Mouse (Mus musculus) embryonic facial prominence, embryonic 14.5 days (tissue): ENCODE measurements around the gene Ugt1a7c. TPM values are rescaled to one million over a fixed set of nuclear protein-coding genes. Genes with fewer than 3 reads are reported as not detected.
A peak's percentile ranks its signal among the peaks of the same experiment; 100 is the strongest.
"Not testable (repeated sequence)": the region's sequence is repeated elsewhere in the genome, so short reads cannot be mapped to it uniquely, and the experiment has no call there.

ENCODE experiments used
- ATAC-seq: fragments of 200-750 bp; cut with Nextera tagmentation; 2 replicates; pipeline ENCODE4 v1.8.0; 2017; ENCODE audit warnings: low read depth, moderate number of reproducible peaks, moderate TSS enrichment
- DNase-seq: peaks from one replicate; pipeline ENCODE4 v3.0.0-alpha.2; 2015; ENCODE audit warnings: low spot score
- H3K27ac ChIP-seq: fragments of 300-500 bp; sonication (generic); replicated peaks from 2 replicates; pipeline ENCODE4 v1.5.1; 2014; ENCODE audit warnings: low read depth, mild to moderate bottlenecking, low read length, moderate library complexity
- H3K27me3 ChIP-seq: fragments of 300-500 bp; sonication (generic); replicated peaks from 2 replicates; pipeline ENCODE4 v1.6.1; 2014; ENCODE audit warnings: low read length; ENCODE audit not compliant: control insufficient read depth, insufficient read depth
- H3K36me3 ChIP-seq: fragments of 300-500 bp; sonication (generic); 2 replicates; pipeline ENCODE4 v1.6.1; 2014; ENCODE audit warnings: low read length, mixed read lengths; ENCODE audit not compliant: control insufficient read depth, insufficient read depth
- H3K4me1 ChIP-seq: fragments of 300-500 bp; sonication (generic); 2 replicates; pipeline ENCODE4 v1.6.1; 2014; ENCODE audit warnings: antibody characterized with exemption, low read length; ENCODE audit not compliant: control insufficient read depth, insufficient read depth
- H3K4me2 ChIP-seq: fragments of 300-500 bp; sonication (generic); 2 replicates; pipeline ENCODE4 v1.6.1; 2014; ENCODE audit warnings: low read depth, mild to moderate bottlenecking, low read length, moderate library complexity, mixed read lengths
- H3K4me3 ChIP-seq: fragments of 300-500 bp; sonication (generic); 2 replicates; pipeline ENCODE4 v1.5.1; 2014; ENCODE audit warnings: low read depth, mild to moderate bottlenecking, low read length
- H3K9ac ChIP-seq: fragments of 300-500 bp; sonication (generic); 2 replicates; pipeline ENCODE4 v1.6.1; 2014; ENCODE audit warnings: low read depth, mild to moderate bottlenecking, low read length, moderate library complexity, mixed read lengths
- H3K9me3 ChIP-seq: fragments of 300-500 bp; sonication (generic); 2 replicates; pipeline ENCODE4 v1.6.1; 2016; ENCODE audit warnings: low read length; ENCODE audit not compliant: control insufficient read depth
- WGBS: fragments of 180-500 bp; shearing (Covaris S2); extraction: QIAGEN DNeasy Blood & Tissue Kit; methylation state at CpG from one replicate; pipeline ENCODE4 v1.1.7; 2014; 5-methylcytosine and 5-hydroxymethylcytosine counted together
- polyA plus RNA-seq: library from polyadenylated mRNA; unstranded; fragments of >200 nt; fragmentation: Nextera tagmentation; extraction: Ambion mirVana; gene quantifications from 2 replicates; pipeline ENCODE4 v1.2.1, GENCODE M21; 2014

The Ugt1a7c gene
- polyA plus RNA-seq, 1 experiment from 2014 or later: 3.9 TPM

DNA sequence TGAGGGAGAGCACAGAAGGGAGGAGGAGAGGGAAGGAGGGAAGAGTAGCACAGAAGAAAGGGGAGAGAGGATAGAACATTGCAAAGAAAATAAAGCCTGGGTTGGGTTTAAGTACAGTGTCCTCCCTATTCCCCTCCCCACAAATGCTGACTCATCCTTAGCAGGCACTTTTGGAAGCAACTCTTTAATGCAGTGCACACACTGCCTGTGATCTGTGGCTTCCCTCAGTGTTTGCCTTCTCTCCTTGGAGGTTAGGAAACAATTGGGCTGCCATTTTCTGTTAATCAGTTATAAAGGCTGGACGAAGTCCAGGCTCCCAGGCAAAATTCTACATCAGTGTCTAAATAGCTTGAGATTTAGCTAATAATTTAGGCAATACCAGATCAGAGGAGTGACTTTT, 45.6 kb downstream of the Ugt1a7c start:
- ATAC-seq: not testable (repeated sequence)

GRCm38 (mm10) chr1:88143966-88144675, 49.3 kb downstream of the Ugt1a7c start:
- not testable (repeated sequence) for H3K27me3 ChIP-seq, H3K4me1 ChIP-seq, H3K27ac ChIP-seq, H3K9ac ChIP-seq, H3K9me3 ChIP-seq, H3K36me3 ChIP-seq, H3K4me2 ChIP-seq, H3K4me3 ChIP-seq
- DNase-seq (peak; percentile 11), ATAC-seq (peak; percentile 67; the same call in 1 of the 2 replicates)
- 2% methylated on average over 4 of the region's 5 CpGs for WGBS

More for the DNA sequence above, 45.6 kb downstream of the Ugt1a7c start:
- not testable (repeated sequence) for H3K27ac ChIP-seq, H3K36me3 ChIP-seq, H3K27me3 ChIP-seq, DNase-seq, H3K9ac ChIP-seq, H3K4me1 ChIP-seq, H3K4me3 ChIP-seq, H3K4me2 ChIP-seq, H3K9me3 ChIP-seq
- 47% methylated on average over 1 of the region's 1 CpGs for WGBS

GRCm38 (mm10) chr1:88145278-88145677, 50.4 kb downstream of the Ugt1a7c start:
- H3K4me1 ChIP-seq, H3K4me3 ChIP-seq, H3K9me3 ChIP-seq, H3K4me2 ChIP-seq, ATAC-seq, H3K9ac ChIP-seq, H3K27me3 ChIP-seq, H3K36me3 ChIP-seq, H3K27ac ChIP-seq: not testable (repeated sequence)
- peak; percentile 3 for DNase-seq
- 47% methylated on average over 2 of the region's 2 CpGs for WGBS

GRCm38 (mm10) chr1:88150133-88150532, 55.3 kb downstream of the Ugt1a7c start:
- H3K27me3 ChIP-seq, H3K27ac ChIP-seq, ATAC-seq, H3K9ac ChIP-seq, H3K4me2 ChIP-seq, H3K9me3 ChIP-seq, H3K36me3 ChIP-seq, DNase-seq, H3K4me1 ChIP-seq, H3K4me3 ChIP-seq: not testable (repeated sequence)
- WGBS: no CpG with 5 or more reads among the region's 2 CpGs

- H3K4me2 ChIP-seq: no peak overlapping the region
- no peak overlapping the region for H3K27ac ChIP-seq
- H3K9ac ChIP-seq: no peak overlapping the region
- DNase-seq (no peak), ATAC-seq (no peak)
- H3K4me3 ChIP-seq: no peak overlapping the region
- H3K36me3 ChIP-seq: no peaks in the 10 kb centered on the region
- H3K27me3 ChIP-seq: no peaks in the 10 kb centered on the region
- 74% methylated on average over 2 of the region's 2 CpGs for WGBS
- H3K9me3 ChIP-seq: no peaks in the 10 kb centered on the region
- no peaks in the 10 kb centered on the region for H3K4me1 ChIP-seq
Observed at GRCm38 (mm10) chr1:88158430-88158829, 63.6 kb downstream of the Ugt1a7c start.

- DNase-seq (no peak), ATAC-seq (no peak)
- H3K9me3 ChIP-seq: no peaks in the 10 kb centered on the region
- H3K9ac ChIP-seq: no peak within 1 kb of the TSS
- 79% methylated on average over 5 of the region's 5 CpGs for WGBS
- H3K36me3 ChIP-seq: no peaks in the 10 kb centered on the region
- H3K4me3 ChIP-seq: no peak within 1 kb of the TSS
- no peak within 1 kb of the TSS for H3K4me2 ChIP-seq
- H3K4me1 ChIP-seq: no peaks in the 10 kb centered on the region
- no peaks in the 10 kb centered on the region for H3K27me3 ChIP-seq
- H3K27ac ChIP-seq: no peak within 1 kb of the TSS
Observed at GRCm38 (mm10) chr1:88165711-88166110, 70.8 kb downstream of the Ugt1a7c start, which contains the start of gene Ugt1a5. Gene Ugt1a5, plus strand, starts transcription at chr1:88166012.

DNA sequence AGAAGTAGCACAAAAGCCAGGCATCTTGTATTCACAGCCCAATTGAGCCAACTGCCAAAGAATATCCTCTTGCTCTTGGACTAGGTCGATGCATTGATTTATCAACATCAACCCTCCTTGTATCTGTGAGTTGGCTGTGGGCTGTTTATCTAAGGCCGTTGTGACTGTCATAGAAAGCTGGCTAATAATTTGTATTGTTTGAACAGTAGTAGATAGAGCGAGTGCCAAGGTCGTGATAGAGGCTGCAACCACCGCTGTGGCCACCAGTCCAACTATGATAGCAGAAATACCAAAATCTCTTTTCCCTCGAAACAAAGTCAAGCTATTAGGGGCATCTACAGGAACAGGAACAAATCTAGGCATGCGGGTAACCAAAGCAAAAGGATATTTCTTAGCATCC, 77.3 kb downstream of the Ugt1a7c start:
- ATAC-seq, H3K9ac ChIP-seq, H3K4me2 ChIP-seq, H3K27ac ChIP-seq, H3K27me3 ChIP-seq, H3K9me3 ChIP-seq, H3K36me3 ChIP-seq, H3K4me3 ChIP-seq, H3K4me1 ChIP-seq, DNase-seq: not testable (repeated sequence)
- WGBS: 92% methylated on average over 5 of the region's 7 CpGs

DNA sequence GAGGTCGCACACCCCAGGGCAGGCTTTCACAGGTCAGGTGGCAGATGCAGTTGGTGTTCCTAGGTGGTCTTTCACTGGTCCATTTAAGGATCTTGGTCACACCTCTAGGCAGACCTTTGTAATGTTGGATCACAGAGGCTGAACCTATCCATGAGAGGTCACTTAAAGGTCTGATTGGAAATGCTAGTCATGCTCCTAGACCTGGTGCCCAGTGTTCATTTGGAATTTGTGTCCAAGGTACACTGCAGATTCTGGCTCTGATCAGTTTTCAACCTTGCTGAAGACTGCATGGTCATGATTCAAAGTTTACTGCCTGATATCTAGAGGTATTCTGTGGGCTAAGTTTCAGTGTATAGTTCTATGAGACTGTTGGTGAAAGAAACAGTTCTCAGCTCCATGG, 84.8 kb downstream of the Ugt1a7c start:
- Histone ChIP-seq H3K27ac (no peak overlapping the region), H3K9me3 (peaks cover 21% of the 10 kb centered on the region), H3K36me3 (no peaks in the 10 kb centered on the region)

DNA sequence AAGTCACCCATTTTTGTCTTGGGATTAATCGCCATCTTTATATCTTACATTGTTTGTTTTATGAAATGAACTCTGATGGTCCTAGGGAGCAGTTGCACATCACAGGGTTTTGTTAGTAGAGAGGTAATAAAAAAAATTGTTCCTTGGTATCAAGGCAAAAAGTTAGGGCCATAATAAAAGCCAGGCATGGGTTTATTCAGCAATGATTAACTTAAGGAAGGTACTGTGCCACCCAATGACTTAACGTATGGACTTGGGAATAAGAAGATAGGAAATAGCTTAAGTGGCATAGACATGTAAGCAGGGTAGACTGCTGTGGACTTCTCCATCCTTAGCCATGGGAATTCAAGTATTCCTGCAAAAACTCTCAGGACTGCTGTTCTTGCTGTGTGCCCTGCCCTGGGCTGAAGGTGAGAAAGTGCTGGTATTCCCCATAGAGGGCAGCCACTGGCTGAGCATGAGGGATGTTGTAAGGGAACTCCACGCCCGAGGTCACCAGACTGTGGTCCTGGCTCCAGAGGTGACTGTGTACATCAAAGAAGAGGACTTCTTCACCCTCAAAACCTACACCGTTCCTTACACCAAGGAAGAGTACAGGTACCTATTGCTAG, 91.6 kb downstream of the Ugt1a7c start:
- Histone ChIP-seq H3K27ac (no peak overlapping the region), H3K27me3 (no peaks in the 10 kb centered on the region), H3K9ac (no peak overlapping the region), H3K36me3 (no peaks in the 10 kb centered on the region), H3K4me1 (no peaks in the 10 kb centered on the region), H3K4me3 (no peak overlapping the region), H3K4me2 (no peak overlapping the region), H3K9me3 (0 out of 2 replicates have a peak, but pooled peaks cover 3% of the 10 kb centered on the region)
- 85% methylated on average over 5 of the region's 5 CpGs for WGBS
- no peak for ATAC-seq
- DNase-seq: no peak

More for the DNA sequence above, 84.8 kb downstream of the Ugt1a7c start:
- Histone ChIP-seq H3K4me1 (no peaks in the 10 kb centered on the region), H3K4me3 (no peak overlapping the region), H3K27me3 (no peaks in the 10 kb centered on the region), H3K9ac (no peak overlapping the region), H3K4me2 (no peak overlapping the region)
- WGBS: 73% methylated on average over 1 of the region's 1 CpGs
- DNase-seq (no peak), ATAC-seq (no peak)
